Mouse (Mus musculus): ENCODE data around the gene Gstt3. TPM values are rescaled to one million over a fixed set of nuclear protein-coding genes. Genes with fewer than 3 reads are reported as not detected.
A peak's percentile ranks its signal among the peaks of the same experiment; 100 is the strongest.

Gene Gstt3
- polyA plus RNA-seq, 1 experiment from 2014 or later, result 15.4 TPM

GRCm38 (mm10) chr10:75804217-75804616 lies 23.0 kb upstream of the Gstt3 start:
- no peak for ATAC-seq (ENCODE audit: insufficient read depth)
- no peak overlapping the region for H3K9ac ChIP-seq
- no peaks in the 10 kb centered on the region for H3K4me1 ChIP-seq (replicated peaks)
- 33% methylated on average over 2 of the region's 2 CpGs for WGBS (ENCODE audit: insufficient replicate concordance)
- no peak overlapping the region for H3K4me2 ChIP-seq
- H3K36me3 ChIP-seq (replicated peaks), result no peaks in the 10 kb centered on the region
- H3K27ac ChIP-seq (replicated peaks), result no peak overlapping the region
- peaks cover 9% of the 10 kb centered on the region for H3K27me3 ChIP-seq
- no peaks in the 10 kb centered on the region for H3K9me3 ChIP-seq (replicated peaks)
- no peak overlapping the region for H3K4me3 ChIP-seq (replicated peaks)

- H3K4me2 ChIP-seq, result peak within 1 kb of the TSS; percentile 86
- H3K4me1 ChIP-seq (replicated peaks), result peaks cover 22% of the 10 kb centered on the region
- H3K4me3 ChIP-seq (replicated peaks), result peak within 1 kb of the TSS; percentile 63
- peaks cover 35% of the 10 kb centered on the region for H3K27me3 ChIP-seq
- peak; percentile 61 for ATAC-seq (ENCODE audit: insufficient read depth)
- peak within 1 kb of the TSS; percentile 65; the same call in 1 of the 2 replicates for H3K27ac ChIP-seq (replicated peaks)
- peak within 1 kb of the TSS; percentile 55 for H3K9ac ChIP-seq
- WGBS (ENCODE audit: insufficient replicate concordance), result 2% methylated on average over 18 of the region's 18 CpGs
- no peaks in the 10 kb centered on the region for H3K36me3 ChIP-seq (replicated peaks)
- no peaks in the 10 kb centered on the region for H3K9me3 ChIP-seq (replicated peaks)
Measured at GRCm38 (mm10) chr10:75798176-75798696, 17.0 kb upstream of the Gstt3 start, which contains the start of gene Gstt1. Gene Gstt1 (minus strand): TSS chr10:75798584.

GRCm38 (mm10) chr10:75797619-75798175 lies 16.5 kb upstream of the Gstt3 start:
- peak; percentile 71 for ATAC-seq (ENCODE audit: insufficient read depth)
- Histone ChIP-seq H3K9me3 (replicated peaks) (no peaks in the 10 kb centered on the region), H3K9ac (peak overlapping the region; percentile 55), H3K27ac (replicated peaks) (peak overlapping the region; percentile 65; the same call in 1 of the 2 replicates), H3K4me2 (peak overlapping the region; percentile 86), H3K4me1 (replicated peaks) (peaks cover 22% of the 10 kb centered on the region), H3K27me3 (peaks cover 35% of the 10 kb centered on the region), H3K36me3 (replicated peaks) (no peaks in the 10 kb centered on the region), H3K4me3 (replicated peaks) (peak overlapping the region; percentile 63)
- under 1% methylated on average over 12 of the region's 12 CpGs for WGBS (ENCODE audit: insufficient replicate concordance)

DNA sequence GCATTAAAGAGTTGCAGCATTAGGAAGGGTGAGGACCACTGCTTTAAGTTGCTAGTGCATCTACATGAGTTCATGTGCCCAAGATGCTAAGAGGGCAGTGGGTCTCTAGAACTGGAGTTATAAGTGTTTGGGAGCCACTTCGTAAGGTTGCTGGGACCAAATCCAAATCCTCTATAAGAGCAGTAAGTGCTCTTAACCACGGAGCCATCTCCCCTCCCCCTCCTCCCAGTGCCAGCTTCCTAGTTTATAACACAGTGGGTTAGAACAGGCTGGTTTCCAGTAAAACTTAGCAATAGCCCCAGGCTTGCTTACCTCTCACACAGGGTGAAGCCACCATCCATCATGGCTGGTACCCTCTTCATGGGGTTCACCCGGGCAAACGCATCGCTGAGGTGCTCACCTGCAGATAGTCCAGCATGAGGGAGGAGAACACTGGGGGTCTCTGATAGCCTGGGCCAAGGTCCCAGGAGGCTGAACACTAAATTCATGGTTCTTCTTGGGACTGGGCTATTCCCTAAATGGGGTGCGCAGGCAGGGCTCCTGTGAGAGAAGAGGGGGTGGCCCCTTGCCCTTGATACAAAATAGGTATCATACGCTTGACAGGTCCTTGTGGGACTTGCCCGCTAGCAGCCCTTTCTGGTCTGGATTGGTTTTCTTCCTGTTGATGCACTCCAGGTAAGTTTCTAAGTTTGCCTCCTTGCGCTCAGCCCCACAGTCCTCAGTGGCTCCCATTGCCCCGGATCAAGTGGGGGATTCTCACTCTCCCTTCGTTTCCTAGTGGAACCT lies 15.7 kb upstream of the Gstt3 start:
- no peaks in the 10 kb centered on the region for H3K36me3 ChIP-seq (replicated peaks)
- peak overlapping the region; percentile 65 for H3K27ac ChIP-seq (replicated peaks)
- H3K4me1 ChIP-seq (replicated peaks), result peaks cover 22% of the 10 kb centered on the region
- ATAC-seq (ENCODE audit: insufficient read depth), result no peak
- H3K9me3 ChIP-seq (replicated peaks), result no peaks in the 10 kb centered on the region
- H3K4me2 ChIP-seq, result peak overlapping the region; percentile 86
- H3K4me3 ChIP-seq (replicated peaks), result peak overlapping the region; percentile 63
- peaks cover 35% of the 10 kb centered on the region for H3K27me3 ChIP-seq
- 43% methylated on average over 11 of the region's 11 CpGs for WGBS (ENCODE audit: insufficient replicate concordance)
- H3K9ac ChIP-seq, result peak overlapping the region; percentile 55

DNA sequence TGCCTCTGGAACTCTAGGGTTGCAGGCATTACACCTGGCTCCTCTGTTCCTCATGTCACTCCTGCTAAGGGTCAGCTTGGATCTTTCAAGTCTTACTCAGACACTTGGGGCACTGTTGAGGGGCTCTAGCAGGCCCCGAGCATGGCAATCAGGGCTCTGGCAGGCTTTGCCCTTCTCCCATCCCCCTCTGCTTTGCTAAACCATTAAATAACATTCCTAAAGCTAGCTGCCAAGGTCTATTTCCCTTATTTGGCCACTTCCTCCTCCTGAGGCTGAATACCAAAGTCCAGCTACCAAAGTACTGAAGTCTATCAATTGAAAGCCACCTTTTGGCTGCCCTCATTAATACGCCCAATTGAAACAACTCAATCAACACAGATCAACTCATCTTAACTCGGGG lies 13.7 kb upstream of the Gstt3 start:
- peaks cover 22% of the 10 kb centered on the region for H3K4me1 ChIP-seq (replicated peaks)
- H3K4me2 ChIP-seq, result peak overlapping the region; percentile 33
- H3K4me3 ChIP-seq (replicated peaks), result no peak overlapping the region
- no peak for ATAC-seq (ENCODE audit: insufficient read depth)
- peaks cover 29% of the 10 kb centered on the region for H3K27me3 ChIP-seq
- WGBS (ENCODE audit: insufficient replicate concordance), result 33% methylated on average over 3 of the region's 3 CpGs
- no peak overlapping the region for H3K9ac ChIP-seq
- no peaks in the 10 kb centered on the region for H3K9me3 ChIP-seq (replicated peaks)
- H3K36me3 ChIP-seq (replicated peaks), result no peaks in the 10 kb centered on the region
- H3K27ac ChIP-seq (replicated peaks), result peak overlapping the region; percentile 46

DNA sequence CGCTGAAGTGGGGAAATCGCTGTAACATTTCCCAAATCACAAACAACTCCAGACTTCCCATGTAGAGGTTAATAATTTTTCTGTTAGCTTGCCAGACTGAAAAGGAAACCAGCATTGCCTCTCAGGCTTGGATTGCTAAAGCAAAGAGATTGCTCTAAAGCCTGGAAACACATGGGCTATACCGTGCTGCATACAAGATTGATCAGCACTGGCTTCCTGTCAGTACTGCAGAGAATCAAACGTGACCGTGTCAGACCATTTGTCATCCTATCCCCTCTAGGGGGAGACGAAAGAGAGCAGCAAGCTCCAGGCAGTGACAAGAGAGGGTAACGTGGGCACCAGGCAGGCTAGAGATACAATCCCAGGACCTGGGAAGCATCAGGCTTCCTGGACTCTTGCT lies 9.6 kb upstream of the Gstt3 start:
- Histone ChIP-seq H3K4me3 (replicated peaks) (no peak overlapping the region), H3K27ac (replicated peaks) (peak overlapping the region; percentile 71), H3K9ac (no peak overlapping the region), H3K4me2 (no peak overlapping the region), H3K36me3 (replicated peaks) (no peaks in the 10 kb centered on the region), H3K4me1 (replicated peaks) (no peaks in the 10 kb centered on the region), H3K27me3 (peaks cover 8% of the 10 kb centered on the region; the same call in 1 of the 2 replicates), H3K9me3 (replicated peaks) (no peaks in the 10 kb centered on the region)
- WGBS (ENCODE audit: insufficient replicate concordance), result 14% methylated on average over 7 of the region's 7 CpGs
- ATAC-seq (ENCODE audit: insufficient read depth), result no peak

- Histone ChIP-seq H3K9me3 (replicated peaks) (no peaks in the 10 kb centered on the region), H3K27me3 (peaks cover 6% of the 10 kb centered on the region), H3K4me3 (replicated peaks) (no peak overlapping the region), H3K9ac (no peak overlapping the region), H3K36me3 (replicated peaks) (no peaks in the 10 kb centered on the region), H3K27ac (replicated peaks) (peak overlapping the region; percentile 71), H3K4me1 (replicated peaks) (no peaks in the 10 kb centered on the region), H3K4me2 (no peak overlapping the region)
- peak; percentile 91 for ATAC-seq (ENCODE audit: insufficient read depth)
- 62% methylated on average over 5 of the region's 5 CpGs for WGBS (ENCODE audit: insufficient replicate concordance)
Measured at GRCm38 (mm10) chr10:75789841-75790240, 8.6 kb upstream of the Gstt3 start.

DNA sequence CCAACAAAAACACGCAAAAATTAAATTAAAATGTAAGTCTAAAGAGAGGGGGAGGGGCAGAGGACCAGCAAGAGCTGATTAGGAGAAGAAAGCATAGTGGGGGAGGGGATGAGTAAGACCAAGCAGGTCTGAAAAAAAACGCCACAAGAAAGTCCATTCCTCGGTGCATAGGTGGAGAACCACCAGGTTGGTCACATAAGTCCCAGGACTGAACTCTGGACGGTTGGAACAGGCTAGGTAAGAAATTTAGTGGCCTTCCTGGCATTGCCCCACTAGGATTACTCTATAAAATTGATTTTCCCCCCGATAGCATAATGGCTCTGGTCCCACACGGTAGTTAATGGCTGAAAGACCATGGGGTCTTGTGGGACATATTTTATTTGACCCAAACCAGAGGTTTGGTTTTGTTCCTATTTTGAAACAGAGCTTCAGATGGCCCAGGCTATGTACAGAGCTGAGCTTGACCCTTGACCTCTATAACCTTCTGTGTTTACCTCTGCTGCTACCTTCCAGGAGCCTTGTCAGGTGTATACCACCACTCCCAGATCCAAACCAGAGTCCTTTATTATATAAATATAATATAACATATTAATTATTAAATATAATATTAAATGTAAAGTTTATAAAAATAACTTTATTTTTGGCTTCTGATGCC lies 8.0 kb upstream of the Gstt3 start:
- 0 out of 2 replicates have a peak, but pooled peaks cover under 1% of the 10 kb centered on the region for H3K36me3 ChIP-seq (replicated peaks)
- peaks cover 11% of the 10 kb centered on the region for H3K27me3 ChIP-seq
- peak; percentile 51 for ATAC-seq (ENCODE audit: insufficient read depth)

GRCm38 (mm10) chr10:75788277-75788676 lies 7.1 kb upstream of the Gstt3 start:
- ATAC-seq (ENCODE audit: insufficient read depth), result no peak
- 79% methylated on average over 8 of the region's 8 CpGs for WGBS (ENCODE audit: insufficient replicate concordance)
- H3K4me3 ChIP-seq (replicated peaks), result no peak overlapping the region

More for the DNA sequence above, 8.0 kb upstream of the Gstt3 start:
- Histone ChIP-seq H3K9ac (no peak overlapping the region), H3K4me2 (no peak overlapping the region), H3K4me1 (replicated peaks) (no peaks in the 10 kb centered on the region), H3K4me3 (replicated peaks) (no peak overlapping the region), H3K27ac (replicated peaks) (peak overlapping the region; percentile 58; the same call in 1 of the 2 replicates), H3K9me3 (replicated peaks) (no peaks in the 10 kb centered on the region)
- 49% methylated on average over 6 of the region's 6 CpGs for whole genome bisulfite sequencing (ENCODE audit: insufficient replicate concordance)

DNA sequence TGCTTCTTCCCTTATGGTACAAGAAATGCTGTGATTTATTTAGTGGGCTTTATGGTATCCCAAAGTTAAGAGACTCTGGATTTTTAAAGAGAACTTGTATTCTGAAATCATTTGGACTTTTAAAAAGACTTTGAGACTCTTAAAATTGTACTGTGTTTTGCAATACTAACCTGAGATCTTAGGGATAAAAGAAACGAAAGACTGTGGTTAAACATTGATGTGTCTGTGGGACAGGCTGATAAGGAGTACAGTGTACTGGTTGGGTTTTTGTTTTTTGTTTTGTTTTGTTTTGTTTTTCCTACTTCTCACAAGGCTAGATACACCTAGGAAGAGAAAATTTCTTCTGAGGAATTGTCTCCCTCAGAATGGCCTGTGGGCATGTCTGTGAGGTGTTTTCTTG lies 4.2 kb upstream of the Gstt3 start:
- Histone ChIP-seq H3K27me3 (peaks cover 45% of the 10 kb centered on the region), H3K4me2 (no peak overlapping the region), H3K27ac (replicated peaks) (no peak overlapping the region), H3K4me1 (replicated peaks) (no peaks in the 10 kb centered on the region), H3K9me3 (replicated peaks) (no peaks in the 10 kb centered on the region), H3K36me3 (replicated peaks) (0 out of 2 replicates have a peak, but pooled peaks cover 2% of the 10 kb centered on the region), H3K4me3 (replicated peaks) (no peak overlapping the region), H3K9ac (no peak overlapping the region)
- 5% methylated on average over 1 of the region's 1 CpGs for WGBS (ENCODE audit: insufficient replicate concordance)
- no peak for ATAC-seq (ENCODE audit: insufficient read depth)

More at GRCm38 (mm10) chr10:75788277-75788676, 7.1 kb upstream of the Gstt3 start:
- Histone ChIP-seq H3K4me2 (no peak overlapping the region), H3K36me3 (replicated peaks) (0 out of 2 replicates have a peak, but pooled peaks cover 2% of the 10 kb centered on the region), H3K4me1 (replicated peaks) (no peaks in the 10 kb centered on the region), H3K9ac (no peak overlapping the region), H3K27ac (replicated peaks) (no peak overlapping the region), H3K9me3 (replicated peaks) (no peaks in the 10 kb centered on the region), H3K27me3 (peaks cover 18% of the 10 kb centered on the region)
